Mouse (Mus musculus) neural tube, embryonic 13.5 days (tissue): ENCODE results near the gene Gm47969. TPM values are rescaled to one million over a fixed set of nuclear protein-coding genes. Genes with fewer than 3 reads are reported as not detected.
"Not testable (repeated sequence)": the region's sequence is repeated elsewhere in the genome, so short reads cannot be mapped to it uniquely, and the experiment has no call there.

Experiments
- ATAC-seq: fragments of 200-750 bp; cut with Nextera tagmentation; 2 replicates; pipeline ENCODE4 v1.8.0; 2017; ENCODE audit warnings: low read depth, mild to moderate bottlenecking, moderate TSS enrichment, moderate library complexity
- H3K27ac ChIP-seq: fragments of 300-500 bp; sonication (generic); replicated peaks from 2 replicates; pipeline ENCODE4 v1.5.1; 2015; ENCODE audit warnings: moderate library complexity, mild to moderate bottlenecking, inconsistent platforms
- H3K27me3 ChIP-seq: fragments of 300-500 bp; sonication (generic); 2 replicates; pipeline ENCODE4 v1.6.1; 2015; ENCODE audit warnings: mild to moderate bottlenecking, inconsistent platforms
- H3K36me3 ChIP-seq: fragments of 300-500 bp; sonication (generic); 2 replicates; pipeline ENCODE4 v1.6.1; 2015; ENCODE audit warnings: mild to moderate bottlenecking, inconsistent platforms
- H3K4me1 ChIP-seq: fragments of 300-500 bp; sonication (generic); replicated peaks from 2 replicates; pipeline ENCODE4 v1.6.1; 2015; ENCODE audit warnings: inconsistent platforms
- H3K4me2 ChIP-seq: fragments of 300-500 bp; sonication (generic); 2 replicates; pipeline ENCODE4 v1.6.1; 2015; ENCODE audit warnings: inconsistent platforms, mild to moderate bottlenecking, moderate library complexity
- H3K4me3 ChIP-seq: fragments of 300-500 bp; sonication (generic); 2 replicates; pipeline ENCODE4 v1.5.1; 2015; ENCODE audit warnings: mild to moderate bottlenecking, inconsistent platforms
- H3K9ac ChIP-seq: fragments of 300-500 bp; sonication (generic); 2 replicates; pipeline ENCODE4 v1.6.1; 2015; ENCODE audit warnings: moderate library complexity, mild to moderate bottlenecking, inconsistent platforms
- H3K9me3 ChIP-seq: fragments of 300-500 bp; sonication (generic); 2 replicates; pipeline ENCODE4 v1.6.1; 2016; ENCODE audit warnings: inconsistent platforms
- WGBS: fragments of 180-500 bp; shearing (Covaris S2); methylation state at CpG from one replicate; pipeline ENCODE4 v1.1.7; 2015; 5-methylcytosine and 5-hydroxymethylcytosine counted together
- polyA plus RNA-seq: library from polyadenylated mRNA; unstranded; fragments of >200 nt; fragmentation: Nextera tagmentation; extraction: Ambion mirVana; gene quantifications from 2 replicates; pipeline ENCODE4 v1.2.1, GENCODE M21; 2015

The Gm47969 gene
- not detected in 2 replicates for polyA plus RNA-seq

DNA sequence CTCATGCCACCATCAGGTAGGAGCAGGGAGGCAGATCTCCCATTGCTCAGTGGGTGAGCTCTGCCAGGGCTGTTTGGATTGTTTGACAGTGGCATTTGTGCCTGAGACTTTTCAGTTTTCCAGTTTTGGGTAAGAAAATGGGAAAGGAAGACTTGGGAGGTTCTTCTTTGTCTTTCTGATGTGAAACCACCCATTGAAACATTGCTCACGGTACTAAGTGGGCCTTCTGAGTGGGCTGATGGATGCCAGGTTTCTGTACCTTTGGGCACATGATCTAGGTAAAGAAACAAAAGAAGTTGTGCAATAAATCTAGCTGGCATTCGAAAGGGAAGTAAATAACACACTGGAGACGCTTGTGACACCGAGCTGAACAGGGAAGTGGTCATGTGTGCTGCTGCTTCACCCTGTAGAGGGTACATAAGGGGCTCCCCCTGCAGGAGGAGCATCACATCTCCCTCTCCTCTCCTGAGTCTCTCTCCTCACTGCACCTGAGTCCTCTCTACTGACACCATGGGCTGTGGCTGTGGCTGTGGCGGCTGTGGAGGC lies at the start of gene Gm47969:
Gm47969 (plus strand) TSS at position 51 of the 546 bp plus-strand sequence.
- no peak within 1 kb of the TSS for H3K4me3 ChIP-seq
- no peak for ATAC-seq
- H3K27ac ChIP-seq, result no peak within 1 kb of the TSS
- no peaks in the 10 kb centered on the region for H3K36me3 ChIP-seq
- whole genome bisulfite sequencing, result 84% methylated on average over 4 of the region's 5 CpGs
- H3K9ac ChIP-seq, result no peak within 1 kb of the TSS
- no peaks in the 10 kb centered on the region for H3K4me1 ChIP-seq
- H3K9me3 ChIP-seq, result no peaks in the 10 kb centered on the region
- no peak within 1 kb of the TSS for H3K4me2 ChIP-seq
- no peaks in the 10 kb centered on the region for H3K27me3 ChIP-seq

- not testable (repeated sequence) for H3K27me3 ChIP-seq, ATAC-seq, H3K9me3 ChIP-seq, H3K9ac ChIP-seq, H3K4me3 ChIP-seq, H3K27ac ChIP-seq, H3K4me1 ChIP-seq, H3K4me2 ChIP-seq, H3K36me3 ChIP-seq
- 98% methylated on average over 9 of the region's 9 CpGs for WGBS
Observed at GRCm38 (mm10) chr1:83000306-83000705, 44.4 kb upstream of the Gm47969 start, which contains the start of gene Gm47959. Gene Gm47959 (plus strand): TSS chr1:83000548.

DNA sequence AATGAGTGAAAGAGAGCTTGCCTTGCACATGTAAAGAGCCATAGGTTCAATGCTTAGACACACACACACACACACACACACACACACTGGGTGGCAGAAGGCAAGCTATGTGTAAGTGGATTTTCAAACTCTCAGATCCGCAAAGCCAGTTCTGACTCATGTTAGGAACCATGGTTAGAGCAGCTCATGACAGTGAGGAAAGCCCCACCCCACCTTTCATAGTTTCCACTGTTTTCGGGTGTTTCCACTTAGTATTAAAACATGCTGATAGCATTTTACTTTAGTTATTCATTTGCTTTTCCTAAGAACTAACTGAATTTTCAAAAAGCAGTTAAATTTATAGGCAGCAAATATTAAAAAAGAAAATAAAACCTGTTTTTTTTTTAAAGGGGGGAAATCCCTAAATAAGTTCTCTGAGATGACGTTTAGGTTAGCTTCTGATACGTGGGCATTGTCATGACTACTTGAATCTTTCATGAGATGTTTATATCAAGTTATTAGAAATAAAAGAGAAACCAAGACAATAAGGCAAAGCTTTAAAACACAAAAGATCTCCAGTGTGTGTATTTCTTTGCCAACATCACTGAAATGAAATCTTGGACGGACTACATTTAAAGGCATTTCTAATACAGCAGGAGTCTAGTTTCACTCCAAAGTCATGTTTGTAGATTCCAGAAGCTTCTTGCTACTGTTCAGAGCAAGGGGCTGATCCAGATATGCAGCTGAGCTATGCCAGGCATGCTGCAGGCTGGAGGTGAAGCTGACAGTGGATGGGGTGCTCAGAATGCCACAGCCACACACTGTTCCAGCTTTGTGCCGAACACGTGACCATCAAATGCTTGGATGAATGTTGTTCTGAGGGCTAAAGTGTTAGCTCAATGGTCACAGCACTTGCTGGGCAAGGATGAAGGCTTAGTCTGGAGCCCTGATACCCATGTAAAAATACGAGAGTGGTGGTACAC lies 38.2 kb upstream of the Gm47969 start:
- Histone ChIP-seq H3K4me3 (no peak overlapping the region), H3K36me3 (no peaks in the 10 kb centered on the region), H3K4me1 (no peaks in the 10 kb centered on the region), H3K9me3 (no peaks in the 10 kb centered on the region), H3K9ac (no peak overlapping the region), H3K27ac (no peak overlapping the region), H3K4me2 (no peak overlapping the region), H3K27me3 (no peaks in the 10 kb centered on the region)
- WGBS, result 87% methylated on average over 8 of the region's 8 CpGs
- no peak for ATAC-seq

GRCm38 (mm10) chr1:83007471-83007870 lies 37.3 kb upstream of the Gm47969 start:
- Histone ChIP-seq H3K27me3 (no peaks in the 10 kb centered on the region), H3K4me1 (no peaks in the 10 kb centered on the region), H3K4me3 (no peak overlapping the region), H3K9ac (no peak overlapping the region), H3K4me2 (no peak overlapping the region), H3K27ac (no peak overlapping the region), H3K9me3 (no peaks in the 10 kb centered on the region), H3K36me3 (no peaks in the 10 kb centered on the region)
- 63% methylated on average over 6 of the region's 6 CpGs for WGBS
- ATAC-seq, result no peak

DNA sequence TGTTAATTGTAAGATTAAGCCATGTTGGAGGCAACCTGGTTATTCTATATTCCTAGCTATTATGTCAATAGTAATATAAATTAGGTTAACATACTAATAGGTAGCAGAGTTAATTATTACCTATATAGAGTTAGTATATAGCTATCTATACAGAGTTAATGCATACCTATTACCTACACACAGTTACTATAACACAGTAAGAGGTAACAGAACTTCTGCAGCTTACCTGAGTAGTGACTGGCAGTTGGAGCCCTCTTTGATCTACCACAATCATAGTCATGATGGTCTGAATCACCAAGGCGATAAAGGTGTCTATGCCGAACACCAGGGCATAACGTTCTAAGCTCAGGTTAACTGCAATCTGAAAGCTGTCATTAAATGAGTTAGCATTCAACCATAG lies 30.3 kb upstream of the Gm47969 start:
- Histone ChIP-seq H3K36me3 (no peaks in the 10 kb centered on the region), H3K4me2 (no peak overlapping the region), H3K9ac (no peak overlapping the region), H3K27ac (no peak overlapping the region), H3K27me3 (no peaks in the 10 kb centered on the region), H3K4me1 (no peaks in the 10 kb centered on the region), H3K9me3 (no peaks in the 10 kb centered on the region), H3K4me3 (no peak overlapping the region)
- ATAC-seq, result no peak
- WGBS, result 89% methylated on average over 3 of the region's 3 CpGs

GRCm38 (mm10) chr1:83015329-83015879 lies 29.3 kb upstream of the Gm47969 start:
- 84% methylated on average over 10 of the region's 10 CpGs for WGBS
- no peaks in the 10 kb centered on the region for H3K27me3 ChIP-seq
- no peaks in the 10 kb centered on the region for H3K9me3 ChIP-seq

GRCm38 (mm10) chr1:83016556-83016955 lies 28.2 kb upstream of the Gm47969 start:
- no peaks in the 10 kb centered on the region for H3K27me3 ChIP-seq
- ATAC-seq, result no peak
- WGBS, result 70% methylated on average over 1 of the region's 1 CpGs

More at GRCm38 (mm10) chr1:83015329-83015879, 29.3 kb upstream of the Gm47969 start:
- Histone ChIP-seq H3K36me3 (no peaks in the 10 kb centered on the region), H3K4me1 (no peaks in the 10 kb centered on the region), H3K9ac (no peak overlapping the region), H3K27ac (no peak overlapping the region), H3K4me2 (no peak overlapping the region), H3K4me3 (no peak overlapping the region)
- no peak for ATAC-seq

GRCm38 (mm10) chr1:83031950-83032349 lies 12.8 kb upstream of the Gm47969 start:
- Histone ChIP-seq H3K27ac (no peak overlapping the region), H3K9ac (no peak overlapping the region), H3K27me3 (no peaks in the 10 kb centered on the region), H3K4me2 (no peak overlapping the region), H3K9me3 (no peaks in the 10 kb centered on the region), H3K36me3 (no peaks in the 10 kb centered on the region), H3K4me1 (0 out of 2 replicates have a peak, but pooled peaks cover 3% of the 10 kb centered on the region), H3K4me3 (no peak overlapping the region)
- 75% methylated on average over 1 of the region's 1 CpGs for WGBS
- ATAC-seq, result no peak

More at GRCm38 (mm10) chr1:83016556-83016955, 28.2 kb upstream of the Gm47969 start:
- no peak overlapping the region for H3K9ac ChIP-seq
- H3K4me3 ChIP-seq, result no peak overlapping the region
- no peaks in the 10 kb centered on the region for H3K36me3 ChIP-seq
- no peaks in the 10 kb centered on the region for H3K4me1 ChIP-seq
- no peak overlapping the region for H3K27ac ChIP-seq
- no peaks in the 10 kb centered on the region for H3K9me3 ChIP-seq
- H3K4me2 ChIP-seq, result no peak overlapping the region

- 94% methylated on average over 6 of the region's 6 CpGs for WGBS
- Histone ChIP-seq H3K4me3 (no peak overlapping the region), H3K36me3 (no peaks in the 10 kb centered on the region), H3K9ac (no peak overlapping the region), H3K4me2 (no peak overlapping the region), H3K9me3 (no peaks in the 10 kb centered on the region), H3K27ac (no peak overlapping the region), H3K27me3 (no peaks in the 10 kb centered on the region), H3K4me1 (peaks cover 5% of the 10 kb centered on the region)
- ATAC-seq, result no peak
Observed at GRCm38 (mm10) chr1:83032508-83032907, 12.2 kb upstream of the Gm47969 start.

DNA sequence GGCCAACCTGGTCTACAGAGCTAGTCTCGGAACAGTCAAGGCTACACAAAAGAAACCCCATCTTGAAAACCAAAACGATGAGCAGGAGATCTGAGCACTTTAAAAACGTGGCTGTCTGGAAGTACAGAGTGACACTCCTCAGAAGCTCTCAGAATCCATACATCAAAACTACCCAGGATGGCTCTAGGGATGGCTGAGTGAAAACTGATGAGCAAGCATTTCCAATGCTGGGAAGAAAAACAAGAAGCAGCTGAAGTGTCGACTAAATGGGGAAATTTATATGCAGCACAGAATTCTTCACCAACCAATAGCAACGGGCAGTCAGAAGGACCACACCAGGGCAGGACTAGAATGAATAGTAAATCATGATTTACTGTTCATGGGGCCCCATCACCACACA lies 10.2 kb upstream of the Gm47969 start:
- ATAC-seq, result no peak
- no peak overlapping the region for H3K4me3 ChIP-seq
- no peak overlapping the region for H3K9ac ChIP-seq
- H3K36me3 ChIP-seq, result no peaks in the 10 kb centered on the region
- peaks cover 10% of the 10 kb centered on the region for H3K4me1 ChIP-seq
- no peaks in the 10 kb centered on the region for H3K9me3 ChIP-seq
- no peaks in the 10 kb centered on the region for H3K27me3 ChIP-seq
- 58% methylated on average over 5 of the region's 5 CpGs for WGBS
- no peak overlapping the region for H3K27ac ChIP-seq
- H3K4me2 ChIP-seq, result no peak overlapping the region

- Histone ChIP-seq H3K27me3 (no peaks in the 10 kb centered on the region), H3K36me3 (no peaks in the 10 kb centered on the region), H3K9me3 (no peaks in the 10 kb centered on the region), H3K4me1 (peaks cover 10% of the 10 kb centered on the region), H3K4me3 (no peak overlapping the region), H3K27ac (no peak overlapping the region), H3K4me2 (peak overlapping the region; percentile 67; the same call in 1 of the 2 replicates), H3K9ac (no peak overlapping the region)
- no peak for ATAC-seq
- 73% methylated on average over 11 of the region's 11 CpGs for WGBS
Observed at GRCm38 (mm10) chr1:83036892-83037667, 7.7 kb upstream of the Gm47969 start.
